Mouse (Mus musculus): ENCODE measurements around the gene Slc5a4b. TPM values are rescaled to one million over a fixed set of nuclear protein-coding genes. Genes with fewer than 3 reads are reported as not detected.

Gene Slc5a4b
- polyA plus RNA-seq, 1 experiment, result not detected

DNA sequence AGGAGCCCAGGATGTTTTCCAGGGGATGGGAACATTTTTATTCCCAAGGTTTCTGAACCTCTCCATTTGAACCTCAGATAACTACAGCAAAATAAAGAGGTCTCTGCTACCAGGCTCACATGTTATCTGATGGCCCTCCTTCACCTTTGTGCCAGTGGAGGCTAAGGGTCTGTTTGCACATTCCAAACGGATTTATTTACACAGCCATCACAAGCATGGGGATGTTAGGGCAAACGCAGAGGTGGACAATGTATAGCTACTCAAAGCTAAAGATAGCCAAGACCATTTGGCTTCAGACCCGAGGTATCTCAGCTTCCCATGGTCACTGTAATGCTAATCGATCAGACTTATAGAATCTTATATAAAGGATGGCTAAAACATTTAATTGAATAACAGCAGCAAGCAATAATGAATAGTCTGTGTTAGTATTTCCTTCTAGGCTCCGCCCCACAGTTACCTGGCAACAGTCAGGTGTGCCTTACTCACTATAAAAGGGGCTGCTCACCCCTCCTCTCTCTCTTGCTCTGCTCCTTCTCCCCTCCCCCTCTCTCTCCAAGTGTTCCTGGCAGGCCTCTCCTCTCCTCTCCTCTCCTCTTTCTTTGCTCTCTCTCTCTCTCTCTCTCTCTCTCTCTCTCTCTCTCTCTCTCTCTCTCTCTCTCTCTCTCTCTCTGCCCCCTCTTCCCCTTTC, 63.4 kb downstream of the Slc5a4b start:
- peaks cover 14% of the 10 kb centered on the region for H3K36me3 ChIP-seq (ENCODE audit: control insufficient read depth)
- TF ChIP-seq GATA1 (IDR thresholded peaks at IDR 0.05; ENCODE audit: low read length) (no peak), TAL1 (IDR thresholded peaks at IDR 0.05; ENCODE audit: low read length) (no peak)

GRCm38 (mm10) chr10:76046754-76047153, 64.0 kb downstream of the Slc5a4b start:
- peaks cover under 1% of the 10 kb centered on the region for H3K9me3 ChIP-seq (ENCODE audit: control insufficient read depth, low read length)
- no peaks in the 10 kb centered on the region for H3K4me1 ChIP-seq (ENCODE audit: control insufficient read depth)
- H3K36me3 ChIP-seq (ENCODE audit: control insufficient read depth), result peaks cover 16% of the 10 kb centered on the region
- no peak overlapping the region for H3K4me3 ChIP-seq (replicated peaks)
- no peak for TF ChIP-seq TAL1 (IDR thresholded peaks at IDR 0.05; ENCODE audit: low read length)
- TF ChIP-seq GATA1 (IDR thresholded peaks at IDR 0.05; ENCODE audit: low read length), result no peak
- H3K27me3 ChIP-seq (ENCODE audit: control insufficient read depth), result no peaks in the 10 kb centered on the region

More for the DNA sequence above, 63.4 kb downstream of the Slc5a4b start:
- Histone ChIP-seq H3K9me3 (ENCODE audit: control insufficient read depth, low read length) (peaks cover 3% of the 10 kb centered on the region), H3K4me1 (ENCODE audit: control insufficient read depth) (no peaks in the 10 kb centered on the region), H3K4me3 (replicated peaks) (no peak overlapping the region), H3K27me3 (ENCODE audit: control insufficient read depth) (no peaks in the 10 kb centered on the region)

DNA sequence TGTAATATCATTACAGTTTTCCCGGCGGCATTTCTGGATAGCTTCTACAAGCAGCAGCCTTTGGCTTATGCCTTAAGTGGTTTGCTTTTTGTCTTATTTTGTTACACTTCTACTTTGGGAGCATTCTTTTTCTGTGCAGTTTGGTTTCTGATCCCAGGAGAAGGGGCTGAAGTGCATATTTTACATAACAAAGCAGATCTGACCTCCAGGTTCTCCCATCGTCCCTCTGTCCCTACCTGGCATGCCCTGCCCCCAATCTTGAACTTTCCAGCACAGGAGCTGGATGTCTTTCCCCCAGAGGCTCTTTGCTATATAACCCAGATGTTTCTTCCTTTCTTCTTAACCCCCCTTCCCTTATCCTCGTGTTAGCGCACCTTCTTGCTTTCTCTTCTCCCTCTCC, 65.4 kb downstream of the Slc5a4b start:
- H3K4me3 ChIP-seq (replicated peaks), result no peak overlapping the region
- TF ChIP-seq GATA1 (IDR thresholded peaks at IDR 0.05; ENCODE audit: low read length), result no peak
- no peak for TF ChIP-seq TAL1 (IDR thresholded peaks at IDR 0.05; ENCODE audit: low read length)
- H3K4me1 ChIP-seq (ENCODE audit: control insufficient read depth), result no peaks in the 10 kb centered on the region
- H3K9me3 ChIP-seq (ENCODE audit: control insufficient read depth, low read length), result no peaks in the 10 kb centered on the region
- no peaks in the 10 kb centered on the region for H3K27me3 ChIP-seq (ENCODE audit: control insufficient read depth)
- H3K36me3 ChIP-seq (ENCODE audit: control insufficient read depth), result peaks cover 29% of the 10 kb centered on the region

- H3K4me1 ChIP-seq (ENCODE audit: control insufficient read depth), result peaks cover 31% of the 10 kb centered on the region
- no peaks in the 10 kb centered on the region for H3K9me3 ChIP-seq (ENCODE audit: control insufficient read depth, low read length)
- H3K36me3 ChIP-seq (ENCODE audit: control insufficient read depth), result peaks cover 63% of the 10 kb centered on the region
- H3K27me3 ChIP-seq (ENCODE audit: control insufficient read depth), result no peaks in the 10 kb centered on the region
- no peak overlapping the region for H3K4me3 ChIP-seq (replicated peaks)
- TF ChIP-seq GATA1 (IDR thresholded peaks at IDR 0.05; ENCODE audit: low read length), result no peak
- no peak for TF ChIP-seq TAL1 (IDR thresholded peaks at IDR 0.05; ENCODE audit: low read length)
These were observed 73.8 kb downstream of the Slc5a4b start for GRCm38 (mm10) chr10:76036962-76037361.

DNA sequence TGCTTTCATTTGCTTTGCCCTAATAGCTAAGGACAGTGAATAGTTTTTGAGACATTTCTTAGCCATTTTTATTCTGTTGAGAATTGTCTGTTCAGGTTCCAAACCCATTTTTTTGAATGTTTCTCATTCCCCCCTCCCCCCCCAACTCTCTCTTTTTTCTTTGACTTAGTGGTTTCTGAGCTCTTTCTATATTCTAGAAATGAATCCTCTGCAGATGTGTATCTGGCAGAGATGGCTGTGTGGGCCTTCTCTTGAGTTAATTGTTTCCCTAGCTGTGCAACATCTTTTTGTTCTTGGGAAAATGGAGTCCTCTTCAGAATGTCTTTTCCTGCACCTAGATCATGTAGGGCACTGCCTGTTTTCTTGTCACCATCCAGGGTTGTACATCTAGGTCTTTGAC, 75.5 kb downstream of the Slc5a4b start:
- Histone ChIP-seq H3K4me3 (replicated peaks) (no peak overlapping the region), H3K4me1 (ENCODE audit: control insufficient read depth) (peaks cover 41% of the 10 kb centered on the region), H3K27me3 (ENCODE audit: control insufficient read depth) (no peaks in the 10 kb centered on the region), H3K9me3 (ENCODE audit: control insufficient read depth, low read length) (no peaks in the 10 kb centered on the region), H3K36me3 (ENCODE audit: control insufficient read depth) (peaks cover 49% of the 10 kb centered on the region)
- TF ChIP-seq GATA1 (IDR thresholded peaks at IDR 0.05; ENCODE audit: low read length) (no peak), TAL1 (IDR thresholded peaks at IDR 0.05; ENCODE audit: low read length) (no peak)

DNA sequence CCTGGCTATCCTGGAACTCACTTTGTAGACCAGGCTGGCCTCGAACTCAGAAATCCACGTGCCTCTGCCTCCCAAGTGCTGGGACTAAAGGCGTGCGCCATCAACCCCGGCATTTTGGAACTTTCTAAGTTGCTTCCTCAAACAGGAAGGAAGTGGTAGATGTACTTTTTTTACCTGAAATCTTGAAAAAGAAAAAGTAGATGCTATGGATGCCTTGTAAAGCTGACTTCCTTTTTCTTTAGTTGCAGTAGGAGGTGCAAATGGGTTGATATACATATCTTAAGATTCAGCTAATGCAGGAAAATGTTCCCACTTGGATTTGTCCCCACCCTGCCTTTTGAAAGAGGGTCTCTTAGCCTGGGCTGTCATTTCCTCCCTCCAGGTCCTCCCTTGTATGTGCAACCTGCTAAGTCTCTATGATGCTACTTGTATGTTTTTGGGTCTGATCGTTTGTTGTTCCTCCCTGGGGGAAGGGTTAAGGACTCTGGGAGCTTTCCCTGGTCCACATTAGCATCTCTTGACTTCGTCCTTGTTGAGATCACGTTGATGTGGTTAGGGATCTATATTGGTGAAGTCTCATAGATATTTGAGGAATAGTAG, 76.7 kb downstream of the Slc5a4b start:
- peaks cover 37% of the 10 kb centered on the region for H3K36me3 ChIP-seq (ENCODE audit: control insufficient read depth)
- H3K4me1 ChIP-seq (ENCODE audit: control insufficient read depth), result peaks cover 41% of the 10 kb centered on the region
- no peak for TF ChIP-seq TAL1 (IDR thresholded peaks at IDR 0.05; ENCODE audit: low read length)
- no peak for TF ChIP-seq GATA1 (IDR thresholded peaks at IDR 0.05; ENCODE audit: low read length)
- H3K4me3 ChIP-seq (replicated peaks), result peak overlapping the region; percentile 5
- H3K27me3 ChIP-seq (ENCODE audit: control insufficient read depth), result no peaks in the 10 kb centered on the region
- no peaks in the 10 kb centered on the region for H3K9me3 ChIP-seq (ENCODE audit: control insufficient read depth, low read length)

DNA sequence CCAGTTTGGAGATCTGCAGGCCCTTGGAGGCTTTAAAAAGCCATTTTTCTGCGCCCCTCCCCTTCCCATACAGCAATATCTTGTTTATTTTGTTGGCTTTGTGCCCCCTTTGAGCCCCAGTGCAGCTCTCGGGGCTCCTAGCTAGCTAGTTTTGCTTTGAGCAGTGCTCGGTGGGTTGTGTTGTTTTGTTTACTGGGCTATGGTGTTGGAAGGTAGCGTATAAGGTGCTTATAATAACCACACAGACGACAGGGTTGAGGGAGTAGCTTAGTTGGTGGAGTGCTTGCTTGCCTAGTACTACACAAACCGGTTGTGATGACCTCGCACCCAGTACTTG, 77.7 kb downstream of the Slc5a4b start:
- peaks cover 27% of the 10 kb centered on the region for H3K36me3 ChIP-seq (ENCODE audit: control insufficient read depth)
- H3K4me1 ChIP-seq (ENCODE audit: control insufficient read depth), result peaks cover 41% of the 10 kb centered on the region
- no peaks in the 10 kb centered on the region for H3K9me3 ChIP-seq (ENCODE audit: control insufficient read depth, low read length)
- H3K4me3 ChIP-seq (replicated peaks), result peak overlapping the region; percentile 96
- no peak for TF ChIP-seq TAL1 (IDR thresholded peaks at IDR 0.05; ENCODE audit: low read length)
- TF ChIP-seq GATA1 (IDR thresholded peaks at IDR 0.05; ENCODE audit: low read length), result no peak
- H3K27me3 ChIP-seq (ENCODE audit: control insufficient read depth), result no peaks in the 10 kb centered on the region

DNA sequence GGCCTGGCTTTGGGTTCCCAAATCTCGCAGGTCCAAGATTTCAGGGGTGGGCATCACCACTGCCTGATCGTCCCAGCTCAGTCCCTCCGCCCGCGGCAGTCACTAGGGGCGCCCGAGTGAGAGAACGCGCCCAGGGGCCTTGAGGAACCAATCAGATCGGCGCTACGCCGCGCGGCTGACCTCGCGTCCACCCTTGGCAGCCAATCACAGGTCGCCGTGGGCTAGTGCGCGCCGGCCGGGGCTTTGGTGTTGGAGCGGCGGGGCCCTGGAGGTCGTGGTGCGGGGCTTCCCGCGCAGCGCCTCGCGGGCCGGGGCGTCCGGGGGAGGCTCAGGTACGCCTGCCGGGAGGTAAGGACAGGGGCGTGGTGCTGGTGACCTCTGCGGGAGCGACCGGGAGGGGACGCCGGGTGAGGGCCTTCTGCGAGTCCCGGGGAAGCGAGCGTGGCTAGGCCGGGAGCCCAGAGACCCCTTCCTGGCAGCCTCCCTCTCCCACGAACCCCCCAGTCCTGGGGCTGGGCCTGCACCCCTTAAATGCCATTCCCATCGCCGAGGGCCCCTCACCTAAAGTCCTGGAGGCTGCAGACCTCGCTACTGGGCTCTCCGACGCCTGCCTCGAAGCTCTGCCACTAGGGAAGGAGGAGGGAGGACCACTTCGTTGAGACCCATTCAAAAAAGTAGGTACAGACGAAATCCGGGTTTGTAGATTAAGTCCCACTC, 78.2 kb downstream of the Slc5a4b start, which contains the start of gene Zfp280b:
Zfp280b (plus strand) TSS at position 249 of the 717 bp plus-strand sequence.
- Histone ChIP-seq H3K27me3 (ENCODE audit: control insufficient read depth) (no peaks in the 10 kb centered on the region), H3K4me3 (replicated peaks) (peak within 1 kb of the TSS; percentile 96), H3K36me3 (ENCODE audit: control insufficient read depth) (peaks cover 22% of the 10 kb centered on the region), H3K9me3 (ENCODE audit: control insufficient read depth, low read length) (no peaks in the 10 kb centered on the region), H3K4me1 (ENCODE audit: control insufficient read depth) (peaks cover 37% of the 10 kb centered on the region)
- TF ChIP-seq TAL1 (IDR thresholded peaks at IDR 0.05; ENCODE audit: low read length) (no peak), GATA1 (IDR thresholded peaks at IDR 0.05; ENCODE audit: low read length) (no peak)

Measured in erythroblast, embryonic 14.5 days (primary cell).